Mouse (Mus musculus) erythroblast, embryonic 14.5 days (primary cell): ENCODE data around the gene Tuba1a. TPM values are rescaled to one million over a fixed set of nuclear protein-coding genes. Genes with fewer than 3 reads are reported as not detected.
A peak's percentile ranks its signal among the peaks of the same experiment; 100 is the strongest.

Experiments used
- H3K27me3 ChIP-seq: 2 replicates; pipeline ENCODE4 v1.6.1; 2012; ENCODE audit warnings: inconsistent platforms; ENCODE audit not compliant: control insufficient read depth
- H3K36me3 ChIP-seq: 2 replicates; pipeline ENCODE4 v1.6.1; 2012; ENCODE audit warnings: mild to moderate bottlenecking, inconsistent platforms; ENCODE audit not compliant: control insufficient read depth
- H3K4me1 ChIP-seq: 2 replicates; pipeline ENCODE4 v1.6.1; 2012; ENCODE audit warnings: inconsistent platforms; ENCODE audit not compliant: control insufficient read depth
- H3K4me3 ChIP-seq: replicated peaks from 2 replicates; pipeline ENCODE3; 2012; ENCODE audit warnings: moderate library complexity, mild to moderate bottlenecking, inconsistent platforms
- H3K9me3 ChIP-seq: 2 replicates; pipeline ENCODE4 v1.6.1; 2012; ENCODE audit warnings: low read length, inconsistent platforms, mixed read lengths; ENCODE audit not compliant: control insufficient read depth
- GATA1 ChIP-seq: IDR thresholded peaks from 2 replicates; pipeline ENCODE4 v1.6.1; 2012; ENCODE audit warnings: low read length, inconsistent platforms, mixed read lengths
- TAL1 ChIP-seq: IDR thresholded peaks from 3 replicates; pipeline ENCODE4 v1.6.1; 2012; ENCODE audit warnings: low read length, inconsistent platforms, mixed read lengths
- polyA plus RNA-seq: library from polyadenylated mRNA; stranded (reverse); fragments of >175 nt; gene quantifications from 2 replicates; pipeline ENCODE4 v1.2.3, GENCODE M21; 2012

Tuba1a gene
- polyA plus RNA-seq, 1 experiment = 4.0 TPM

- peak overlapping the region; percentile 63 for H3K4me3 ChIP-seq
- TF ChIP-seq TAL1 (no peak), GATA1 (no peak)
- H3K27me3 ChIP-seq = peaks cover 6% of the 10 kb centered on the region; the same call in 1 of the 2 replicates
- no peaks in the 10 kb centered on the region for H3K36me3 ChIP-seq
- peaks cover 34% of the 10 kb centered on the region for H3K4me1 ChIP-seq
- no peaks in the 10 kb centered on the region for H3K9me3 ChIP-seq
Observed at GRCm38 (mm10) chr15:98993093-98993793, 39.7 kb upstream of the Tuba1a start.

- peaks cover 25% of the 10 kb centered on the region for H3K4me1 ChIP-seq
- peaks cover 9% of the 10 kb centered on the region; the same call in 1 of the 2 replicates for H3K27me3 ChIP-seq
- peak overlapping the region; percentile 63 for H3K4me3 ChIP-seq
- no peaks in the 10 kb centered on the region for H3K9me3 ChIP-seq
- no peaks in the 10 kb centered on the region for H3K36me3 ChIP-seq
- TF ChIP-seq TAL1 (no peak), GATA1 (0 out of 2 replicates have a peak, but pooled peaks have one; percentile 11)
Observed at GRCm38 (mm10) chr15:98992086-98992912, 38.8 kb upstream of the Tuba1a start.

- peaks cover 11% of the 10 kb centered on the region; the same call in 1 of the 2 replicates for H3K27me3 ChIP-seq
- peaks cover 24% of the 10 kb centered on the region for H3K4me1 ChIP-seq
- TF ChIP-seq GATA1 (no peak), TAL1 (no peak)
- H3K36me3 ChIP-seq = no peaks in the 10 kb centered on the region
- H3K9me3 ChIP-seq = no peaks in the 10 kb centered on the region
- no peak overlapping the region for H3K4me3 ChIP-seq
Observed at GRCm38 (mm10) chr15:98991540-98992050, 38.1 kb upstream of the Tuba1a start.

GRCm38 (mm10) chr15:98990669-98991539 is 37.4 kb upstream of the Tuba1a start:
- peaks cover 29% of the 10 kb centered on the region for H3K4me1 ChIP-seq
- TF ChIP-seq GATA1 = no peak
- no peak for TF ChIP-seq TAL1
- H3K27me3 ChIP-seq = peaks cover 11% of the 10 kb centered on the region; the same call in 1 of the 2 replicates
- H3K36me3 ChIP-seq = no peaks in the 10 kb centered on the region
- H3K4me3 ChIP-seq = no peak overlapping the region
- H3K9me3 ChIP-seq = no peaks in the 10 kb centered on the region

- no peaks in the 10 kb centered on the region for H3K36me3 ChIP-seq
- H3K9me3 ChIP-seq = no peaks in the 10 kb centered on the region
- peaks cover 39% of the 10 kb centered on the region for H3K4me1 ChIP-seq
- H3K4me3 ChIP-seq = no peak overlapping the region
- H3K27me3 ChIP-seq = peaks cover 11% of the 10 kb centered on the region; the same call in 1 of the 2 replicates
- no peak for TF ChIP-seq TAL1
- TF ChIP-seq GATA1 = no peak
Observed at GRCm38 (mm10) chr15:98989701-98990430, 36.4 kb upstream of the Tuba1a start.

GRCm38 (mm10) chr15:98988787-98989186 is 35.3 kb upstream of the Tuba1a start:
- H3K36me3 ChIP-seq = no peaks in the 10 kb centered on the region
- H3K4me3 ChIP-seq = no peak overlapping the region
- H3K27me3 ChIP-seq = peaks cover 11% of the 10 kb centered on the region; the same call in 1 of the 2 replicates
- no peaks in the 10 kb centered on the region for H3K9me3 ChIP-seq
- TF ChIP-seq TAL1 (no peak), GATA1 (no peak)
- peaks cover 43% of the 10 kb centered on the region for H3K4me1 ChIP-seq

GRCm38 (mm10) chr15:98987661-98988181 is 34.2 kb upstream of the Tuba1a start:
- peaks cover 40% of the 10 kb centered on the region for H3K4me1 ChIP-seq
- TF ChIP-seq GATA1 = no peak
- no peak for TF ChIP-seq TAL1
- H3K36me3 ChIP-seq = no peaks in the 10 kb centered on the region
- no peak overlapping the region for H3K4me3 ChIP-seq
- H3K27me3 ChIP-seq = peaks cover 11% of the 10 kb centered on the region; the same call in 1 of the 2 replicates
- no peaks in the 10 kb centered on the region for H3K9me3 ChIP-seq
